Mouse (Mus musculus): ENCODE data around the gene Cep152. TPM values are rescaled to one million over a fixed set of nuclear protein-coding genes. Genes with fewer than 3 reads are reported as not detected.

Cep152 gene
- polyA plus RNA-seq, 1 experiment from 2014 or later: 11.4 TPM

- Histone ChIP-seq H3K36me3 (ENCODE audit: control insufficient read depth, insufficient read depth, low read length) (no peaks in the 10 kb centered on the region), H3K4me1 (ENCODE audit: control insufficient read depth, insufficient read depth, low read length) (0 out of 2 replicates have a peak, but pooled peaks cover 7% of the 10 kb centered on the region), H3K27me3 (ENCODE audit: control insufficient read depth, insufficient read depth, low read length) (no peaks in the 10 kb centered on the region), H3K4me2 (replicated peaks; ENCODE audit: low read depth, low read length) (no peak overlapping the region), H3K9me3 (ENCODE audit: control insufficient read depth, low read length) (no peaks in the 10 kb centered on the region), H3K27ac (ENCODE audit: low read depth, low read length) (no peak overlapping the region), H3K4me3 (ENCODE audit: low read length) (no peak overlapping the region), H3K9ac (ENCODE audit: low read depth, low read length) (no peak overlapping the region)
- ATAC-seq (ENCODE audit: low FRiP score, low TSS enrichment): no peak
- 91% methylated on average over 3 of the region's 3 CpGs for WGBS
Measured at GRCm38 (mm10) chr2:125662517-125662916, 37.6 kb upstream of the Cep152 start.

DNA sequence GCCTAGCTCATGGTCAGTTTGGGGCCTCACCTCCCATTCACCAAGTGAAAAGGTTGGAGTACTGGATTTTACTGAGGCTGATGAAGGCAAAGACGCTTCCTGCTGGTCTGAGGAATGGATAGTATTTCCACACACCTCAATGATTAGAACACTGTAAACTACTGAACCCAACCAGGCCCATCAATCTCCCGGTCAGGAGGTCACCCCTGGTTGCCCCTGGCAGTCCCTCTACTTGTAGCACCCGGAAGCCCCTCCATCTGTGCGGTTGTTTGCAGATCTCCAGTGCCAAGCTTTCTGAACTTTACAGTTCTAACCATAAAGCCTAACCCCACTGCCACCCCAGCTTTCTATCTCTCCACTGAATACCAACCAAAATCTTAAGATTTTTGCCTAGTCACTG is 36.2 kb upstream of the Cep152 start:
- 27% methylated on average over 4 of the region's 4 CpGs for WGBS
- H3K9me3 ChIP-seq (ENCODE audit: control insufficient read depth, low read length): no peaks in the 10 kb centered on the region
- H3K27me3 ChIP-seq (ENCODE audit: control insufficient read depth, insufficient read depth, low read length): no peaks in the 10 kb centered on the region
- H3K4me1 ChIP-seq (ENCODE audit: control insufficient read depth, insufficient read depth, low read length): 0 out of 2 replicates have a peak, but pooled peaks cover 7% of the 10 kb centered on the region
- no peak overlapping the region for H3K27ac ChIP-seq (ENCODE audit: low read depth, low read length)
- peak overlapping the region; percentile 54 for H3K4me2 ChIP-seq (replicated peaks; ENCODE audit: low read depth, low read length)
- ATAC-seq (ENCODE audit: low FRiP score, low TSS enrichment): peak; percentile 62; the same call in 1 of the 2 replicates
- H3K4me3 ChIP-seq (ENCODE audit: low read length): peak overlapping the region; percentile 20
- H3K36me3 ChIP-seq (ENCODE audit: control insufficient read depth, insufficient read depth, low read length): no peaks in the 10 kb centered on the region
- H3K9ac ChIP-seq (ENCODE audit: low read depth, low read length): peak overlapping the region; percentile 9

- ATAC-seq (ENCODE audit: low FRiP score, low TSS enrichment): peak; percentile 86
- Histone ChIP-seq H3K9me3 (ENCODE audit: control insufficient read depth, low read length) (no peaks in the 10 kb centered on the region), H3K27ac (ENCODE audit: low read depth, low read length) (no peak overlapping the region), H3K9ac (ENCODE audit: low read depth, low read length) (peak overlapping the region; percentile 9), H3K27me3 (ENCODE audit: control insufficient read depth, insufficient read depth, low read length) (no peaks in the 10 kb centered on the region), H3K4me2 (replicated peaks; ENCODE audit: low read depth, low read length) (peak overlapping the region; percentile 54), H3K4me1 (ENCODE audit: control insufficient read depth, insufficient read depth, low read length) (0 out of 2 replicates have a peak, but pooled peaks cover 7% of the 10 kb centered on the region), H3K4me3 (ENCODE audit: low read length) (peak overlapping the region; percentile 20), H3K36me3 (ENCODE audit: control insufficient read depth, insufficient read depth, low read length) (no peaks in the 10 kb centered on the region)
- 29% methylated on average over 20 of the region's 20 CpGs for WGBS
Measured at GRCm38 (mm10) chr2:125660537-125661130, 35.7 kb upstream of the Cep152 start.

DNA sequence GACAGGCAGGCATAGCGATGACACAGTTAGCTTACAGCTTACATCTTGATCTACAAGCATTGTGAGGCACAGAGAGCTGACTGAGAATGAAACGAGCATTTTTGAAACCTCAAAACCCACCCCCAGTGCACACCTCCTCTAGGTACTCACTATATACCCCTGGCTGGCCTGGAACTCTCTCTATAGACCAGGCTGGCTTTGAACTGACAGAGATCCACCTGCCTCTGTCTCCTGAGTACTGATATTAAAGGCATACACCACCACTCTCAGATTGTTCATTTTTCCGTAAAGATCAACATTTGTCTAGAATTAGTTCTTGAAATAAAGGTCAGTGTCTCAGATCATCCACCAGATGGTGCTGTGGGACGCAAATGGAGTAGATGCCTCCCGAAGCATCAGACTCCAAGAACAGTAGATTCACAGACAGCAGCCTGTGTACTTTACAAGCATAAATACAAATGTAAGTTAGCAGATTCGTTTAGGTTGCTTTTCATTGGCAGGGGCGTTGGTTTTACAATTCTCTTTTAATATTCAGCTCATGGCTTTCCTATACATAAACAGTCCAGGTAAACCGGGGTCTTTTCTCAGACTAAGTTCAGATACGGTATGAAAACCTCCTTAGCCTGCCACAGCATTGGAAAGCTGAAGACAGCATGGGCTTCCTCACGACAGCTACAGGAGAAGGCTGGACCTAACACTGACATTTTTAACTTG is 35.1 kb upstream of the Cep152 start:
- Histone ChIP-seq H3K36me3 (ENCODE audit: control insufficient read depth, insufficient read depth, low read length) (no peaks in the 10 kb centered on the region), H3K4me3 (ENCODE audit: low read length) (peak overlapping the region; percentile 20), H3K27ac (ENCODE audit: low read depth, low read length) (no peak overlapping the region), H3K9me3 (ENCODE audit: control insufficient read depth, low read length) (no peaks in the 10 kb centered on the region), H3K27me3 (ENCODE audit: control insufficient read depth, insufficient read depth, low read length) (no peaks in the 10 kb centered on the region), H3K9ac (ENCODE audit: low read depth, low read length) (peak overlapping the region; percentile 9; the same call in 1 of the 2 replicates), H3K4me1 (ENCODE audit: control insufficient read depth, insufficient read depth, low read length) (0 out of 2 replicates have a peak, but pooled peaks cover 7% of the 10 kb centered on the region), H3K4me2 (replicated peaks; ENCODE audit: low read depth, low read length) (peak overlapping the region; percentile 54)
- 17% methylated on average over 10 of the region's 10 CpGs for WGBS
- ATAC-seq (ENCODE audit: low FRiP score, low TSS enrichment): peak; percentile 81

- Histone ChIP-seq H3K36me3 (ENCODE audit: control insufficient read depth, insufficient read depth, low read length) (no peaks in the 10 kb centered on the region), H3K27ac (ENCODE audit: low read depth, low read length) (no peak overlapping the region), H3K9ac (ENCODE audit: low read depth, low read length) (no peak overlapping the region), H3K27me3 (ENCODE audit: control insufficient read depth, insufficient read depth, low read length) (no peaks in the 10 kb centered on the region), H3K4me1 (ENCODE audit: control insufficient read depth, insufficient read depth, low read length) (no peaks in the 10 kb centered on the region), H3K9me3 (ENCODE audit: control insufficient read depth, low read length) (no peaks in the 10 kb centered on the region), H3K4me3 (ENCODE audit: low read length) (no peak overlapping the region), H3K4me2 (replicated peaks; ENCODE audit: low read depth, low read length) (no peak overlapping the region)
- no peak for ATAC-seq (ENCODE audit: low FRiP score, low TSS enrichment)
- 89% methylated on average over 9 of the region's 9 CpGs for WGBS
Measured at GRCm38 (mm10) chr2:125655391-125655790, 30.5 kb upstream of the Cep152 start.

GRCm38 (mm10) chr2:125653286-125653685 is 28.4 kb upstream of the Cep152 start:
- Histone ChIP-seq H3K4me3 (ENCODE audit: low read length) (no peak overlapping the region), H3K27me3 (ENCODE audit: control insufficient read depth, insufficient read depth, low read length) (no peaks in the 10 kb centered on the region), H3K9me3 (ENCODE audit: control insufficient read depth, low read length) (no peaks in the 10 kb centered on the region), H3K4me1 (ENCODE audit: control insufficient read depth, insufficient read depth, low read length) (no peaks in the 10 kb centered on the region), H3K4me2 (replicated peaks; ENCODE audit: low read depth, low read length) (no peak overlapping the region), H3K9ac (ENCODE audit: low read depth, low read length) (no peak overlapping the region), H3K36me3 (ENCODE audit: control insufficient read depth, insufficient read depth, low read length) (no peaks in the 10 kb centered on the region), H3K27ac (ENCODE audit: low read depth, low read length) (no peak overlapping the region)
- ATAC-seq (ENCODE audit: low FRiP score, low TSS enrichment): no peak
- 92% methylated on average over 2 of the region's 2 CpGs for WGBS

- 77% methylated on average over 8 of the region's 8 CpGs for WGBS
- H3K4me3 ChIP-seq (ENCODE audit: low read length): no peak overlapping the region
- no peak for ATAC-seq (ENCODE audit: low FRiP score, low TSS enrichment)
- no peaks in the 10 kb centered on the region for H3K4me1 ChIP-seq (ENCODE audit: control insufficient read depth, insufficient read depth, low read length)
- no peaks in the 10 kb centered on the region for H3K9me3 ChIP-seq (ENCODE audit: control insufficient read depth, low read length)
- H3K27ac ChIP-seq (ENCODE audit: low read depth, low read length): no peak overlapping the region
- no peak overlapping the region for H3K9ac ChIP-seq (ENCODE audit: low read depth, low read length)
- H3K36me3 ChIP-seq (ENCODE audit: control insufficient read depth, insufficient read depth, low read length): no peaks in the 10 kb centered on the region
- no peak overlapping the region for H3K4me2 ChIP-seq (replicated peaks; ENCODE audit: low read depth, low read length)
- no peaks in the 10 kb centered on the region for H3K27me3 ChIP-seq (ENCODE audit: control insufficient read depth, insufficient read depth, low read length)
Measured at GRCm38 (mm10) chr2:125651563-125651962, 26.6 kb upstream of the Cep152 start.

- no peak for ATAC-seq (ENCODE audit: low FRiP score, low TSS enrichment)
- H3K4me1 ChIP-seq (ENCODE audit: control insufficient read depth, insufficient read depth, low read length): no peaks in the 10 kb centered on the region
- no peaks in the 10 kb centered on the region for H3K9me3 ChIP-seq (ENCODE audit: control insufficient read depth, low read length)
- H3K4me3 ChIP-seq (ENCODE audit: low read length): no peak overlapping the region
- no peak overlapping the region for H3K9ac ChIP-seq (ENCODE audit: low read depth, low read length)
- no peak overlapping the region for H3K27ac ChIP-seq (ENCODE audit: low read depth, low read length)
- WGBS: 84% methylated on average over 14 of the region's 14 CpGs
- H3K36me3 ChIP-seq (ENCODE audit: control insufficient read depth, insufficient read depth, low read length): no peaks in the 10 kb centered on the region
- no peaks in the 10 kb centered on the region for H3K27me3 ChIP-seq (ENCODE audit: control insufficient read depth, insufficient read depth, low read length)
- H3K4me2 ChIP-seq (replicated peaks; ENCODE audit: low read depth, low read length): no peak overlapping the region
Measured at GRCm38 (mm10) chr2:125650742-125651352, 25.9 kb upstream of the Cep152 start.

DNA sequence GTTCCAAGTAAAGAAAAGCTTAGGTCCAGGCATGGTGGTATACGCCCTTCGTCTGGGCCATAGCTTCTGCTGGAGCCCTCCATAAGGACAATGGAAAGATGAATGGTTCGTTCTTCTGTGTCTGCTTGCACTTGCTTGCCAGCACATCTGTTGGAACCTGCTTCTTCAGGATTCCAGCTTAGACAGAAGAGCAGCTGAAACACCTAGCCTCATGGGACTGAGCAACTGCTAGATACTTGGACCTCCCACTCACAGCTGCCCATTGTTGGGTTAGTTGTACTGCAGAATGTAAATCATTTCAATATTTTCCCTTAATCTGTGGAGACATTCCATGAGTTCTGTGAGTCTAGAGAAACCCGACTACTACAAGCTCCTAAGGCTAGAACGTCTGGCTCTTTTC is 25.1 kb upstream of the Cep152 start:
- H3K9ac ChIP-seq (ENCODE audit: low read depth, low read length): no peak overlapping the region
- H3K4me1 ChIP-seq (ENCODE audit: control insufficient read depth, insufficient read depth, low read length): no peaks in the 10 kb centered on the region

More for the DNA sequence above, 25.1 kb upstream of the Cep152 start:
- no peak for ATAC-seq (ENCODE audit: low FRiP score, low TSS enrichment)
- no peak overlapping the region for H3K4me3 ChIP-seq (ENCODE audit: low read length)
- H3K36me3 ChIP-seq (ENCODE audit: control insufficient read depth, insufficient read depth, low read length): no peaks in the 10 kb centered on the region
- no peak overlapping the region for H3K27ac ChIP-seq (ENCODE audit: low read depth, low read length)
- no peaks in the 10 kb centered on the region for H3K9me3 ChIP-seq (ENCODE audit: control insufficient read depth, low read length)
- H3K4me2 ChIP-seq (replicated peaks; ENCODE audit: low read depth, low read length): no peak overlapping the region
- 80% methylated on average over 5 of the region's 5 CpGs for WGBS
- no peaks in the 10 kb centered on the region for H3K27me3 ChIP-seq (ENCODE audit: control insufficient read depth, insufficient read depth, low read length)
